Mouse (Mus musculus) forebrain, embryonic 12.5 days (tissue): ENCODE measurements around the gene Gm20388. TPM values are rescaled to one million over a fixed set of nuclear protein-coding genes. Genes with fewer than 3 reads are reported as not detected.

ENCODE experiments used
- ATAC-seq: fragments of 200-750 bp; cut with Nextera tagmentation; 2 replicates; pipeline ENCODE4 v1.8.0; 2017; ENCODE audit warnings: moderate TSS enrichment; ENCODE audit not compliant: low FRiP score
- H3K27ac ChIP-seq: fragments of 300-500 bp; sonication (generic); 2 replicates; pipeline ENCODE4 v1.5.1; 2016; ENCODE audit warnings: mild to moderate bottlenecking
- H3K27me3 ChIP-seq: fragments of 300-500 bp; sonication (generic); 2 replicates; pipeline ENCODE4 v1.6.1; 2016; ENCODE audit warnings: mild to moderate bottlenecking
- H3K36me3 ChIP-seq: fragments of 300-500 bp; sonication (generic); replicated peaks from 2 replicates; pipeline ENCODE4 v1.6.1; 2016; ENCODE audit warnings: mild to moderate bottlenecking
- H3K4me1 ChIP-seq: fragments of 300-500 bp; sonication (generic); 2 replicates; pipeline ENCODE4 v1.6.1; 2016
- H3K4me2 ChIP-seq: fragments of 300-500 bp; sonication (generic); 2 replicates; pipeline ENCODE4 v1.6.1; 2016; ENCODE audit warnings: mild to moderate bottlenecking, moderate library complexity
- H3K4me3 ChIP-seq: fragments of 300-500 bp; sonication (generic); replicated peaks from 2 replicates; pipeline ENCODE4 v1.5.1; 2016; ENCODE audit warnings: mild to moderate bottlenecking
- H3K9ac ChIP-seq: fragments of 300-500 bp; sonication (generic); 2 replicates; pipeline ENCODE4 v1.6.1; 2016; ENCODE audit warnings: mild to moderate bottlenecking
- H3K9me3 ChIP-seq: fragments of 300-500 bp; sonication (generic); 2 replicates; pipeline ENCODE4 v1.6.1; 2016
- WGBS: fragments of 180-500 bp; shearing (Covaris S2); methylation state at CpG from one replicate; pipeline ENCODE4 v1.1.7; 2016; 5-methylcytosine and 5-hydroxymethylcytosine counted together
- polyA plus RNA-seq: library from polyadenylated mRNA; unstranded; fragments of >200 nt; fragmentation: Nextera tagmentation; extraction: Ambion mirVana; gene quantifications from 2 replicates; pipeline ENCODE4 v1.2.1, GENCODE M21; 2016

Gm20388 gene
- polyA plus RNA-seq, 1 experiment from 2014 or later, result not detected

DNA sequence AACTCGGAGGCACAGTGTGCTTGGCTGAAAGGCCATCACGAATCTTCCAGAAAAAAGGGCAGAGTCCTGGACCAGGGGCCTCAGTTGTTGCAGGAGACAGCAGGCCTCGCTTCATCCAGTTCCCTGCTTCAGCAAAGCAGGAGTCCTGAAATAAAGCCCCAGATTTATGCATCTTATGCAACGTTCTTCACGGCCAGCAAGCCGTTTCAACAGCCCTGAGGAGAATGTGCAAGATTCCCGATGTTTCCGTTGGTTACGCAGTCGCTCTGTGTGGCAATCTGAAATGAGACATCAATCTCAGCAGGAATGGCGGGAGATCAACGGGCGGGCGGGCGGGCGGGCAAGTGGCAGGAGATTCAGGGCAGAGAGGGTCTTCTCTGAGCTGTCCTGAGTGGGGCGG is 830.4 kb downstream of the Gm20388 start:
- no peak for ATAC-seq
- peaks cover 17% of the 10 kb centered on the region; the same call in 1 of the 2 replicates for H3K4me1 ChIP-seq
- H3K27ac ChIP-seq, result no peak overlapping the region
- no peak overlapping the region for H3K9ac ChIP-seq
- 85% methylated on average over 17 of the region's 17 CpGs for whole genome bisulfite sequencing
- no peaks in the 10 kb centered on the region for H3K9me3 ChIP-seq
- no peak overlapping the region for H3K4me2 ChIP-seq
- peaks cover 24% of the 10 kb centered on the region for H3K27me3 ChIP-seq
- no peak overlapping the region for H3K4me3 ChIP-seq
- no peaks in the 10 kb centered on the region for H3K36me3 ChIP-seq

DNA sequence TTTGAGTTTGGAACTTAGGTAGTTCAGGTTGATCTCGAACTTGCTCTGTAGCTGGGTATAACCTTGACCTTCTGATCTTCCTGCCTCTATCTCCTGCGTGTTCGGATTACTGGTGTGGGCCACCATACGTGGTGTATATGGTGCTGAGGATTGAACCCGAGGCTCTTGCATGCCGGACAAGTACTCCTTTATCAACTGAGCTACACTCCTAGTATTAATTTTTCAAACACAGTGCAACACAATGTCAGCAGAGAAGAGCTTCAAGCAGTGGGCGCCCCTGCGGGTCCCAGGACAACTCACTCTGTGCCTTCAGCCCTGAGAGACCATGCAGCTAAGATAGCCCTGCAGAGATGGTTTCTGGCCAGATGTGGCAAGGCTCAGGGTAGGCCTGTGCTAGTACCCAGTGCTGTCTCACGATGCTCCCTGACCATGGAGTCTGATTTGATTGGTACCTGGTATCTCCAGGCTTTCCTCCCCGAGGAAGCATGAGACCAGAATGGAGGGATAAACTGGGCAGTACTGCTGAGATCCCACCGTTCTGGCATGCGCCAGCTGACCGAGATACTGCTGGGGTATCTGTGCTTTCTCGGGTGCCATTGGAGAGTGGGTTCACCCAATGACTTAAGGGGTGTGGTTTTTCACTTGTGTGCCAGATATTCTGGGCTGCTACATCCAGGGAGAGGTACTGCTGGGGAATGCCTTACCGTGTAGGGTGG is 831.3 kb downstream of the Gm20388 start:
- H3K4me2 ChIP-seq, result no peak overlapping the region
- ATAC-seq, result no peak
- H3K27ac ChIP-seq, result no peak overlapping the region
- WGBS, result 91% methylated on average over 15 of the region's 15 CpGs
- no peaks in the 10 kb centered on the region for H3K9me3 ChIP-seq
- H3K9ac ChIP-seq, result no peak overlapping the region
- peaks cover 12% of the 10 kb centered on the region; the same call in 1 of the 2 replicates for H3K4me1 ChIP-seq
- peaks cover 16% of the 10 kb centered on the region for H3K27me3 ChIP-seq
- no peaks in the 10 kb centered on the region for H3K36me3 ChIP-seq
- H3K4me3 ChIP-seq, result no peak overlapping the region

DNA sequence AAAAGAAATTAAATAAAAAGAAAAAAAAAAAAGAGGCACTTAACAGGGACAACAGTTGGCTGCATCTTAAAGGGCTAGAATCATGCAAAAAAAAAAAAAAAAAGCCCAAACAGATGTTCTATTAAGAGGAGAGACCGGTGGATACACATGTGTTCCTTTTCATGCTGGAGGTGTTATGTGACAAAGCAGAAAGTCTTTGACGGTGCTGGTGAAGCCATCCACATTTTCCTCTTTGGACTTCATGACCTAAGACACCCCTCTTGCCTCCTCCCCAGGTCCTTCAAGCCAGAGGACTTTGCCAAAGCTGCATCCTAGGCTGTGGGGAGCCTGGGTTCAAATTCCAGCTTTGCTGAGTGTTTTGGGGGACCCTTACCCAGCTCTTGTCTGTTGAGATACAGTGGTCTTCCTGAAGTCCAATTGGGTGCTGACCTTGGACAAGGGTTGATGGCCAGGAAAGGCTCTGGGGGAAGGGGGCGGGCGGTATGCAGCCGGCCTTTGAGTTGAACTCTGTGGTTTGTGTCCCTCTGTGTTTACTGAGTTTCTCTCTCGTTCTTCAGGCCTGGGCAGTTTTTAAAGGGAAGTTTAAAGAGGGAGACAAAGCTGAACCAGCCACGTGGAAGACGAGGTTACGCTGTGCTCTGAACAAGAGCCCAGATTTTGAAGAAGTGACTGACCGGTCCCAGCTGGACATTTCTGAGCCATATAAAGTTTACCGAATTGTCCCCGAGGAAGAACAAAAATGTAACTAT is 832.7 kb downstream of the Gm20388 start:
- H3K4me2 ChIP-seq, result no peak overlapping the region
- no peak for ATAC-seq
- H3K4me1 ChIP-seq, result 0 out of 2 replicates have a peak, but pooled peaks cover 9% of the 10 kb centered on the region
- H3K9me3 ChIP-seq, result no peaks in the 10 kb centered on the region
- WGBS, result 41% methylated on average over 12 of the region's 12 CpGs
- H3K27me3 ChIP-seq, result peaks cover 3% of the 10 kb centered on the region; the same call in 1 of the 2 replicates
- no peak overlapping the region for H3K4me3 ChIP-seq
- H3K36me3 ChIP-seq, result no peaks in the 10 kb centered on the region
- H3K27ac ChIP-seq, result no peak overlapping the region
- no peak overlapping the region for H3K9ac ChIP-seq

DNA sequence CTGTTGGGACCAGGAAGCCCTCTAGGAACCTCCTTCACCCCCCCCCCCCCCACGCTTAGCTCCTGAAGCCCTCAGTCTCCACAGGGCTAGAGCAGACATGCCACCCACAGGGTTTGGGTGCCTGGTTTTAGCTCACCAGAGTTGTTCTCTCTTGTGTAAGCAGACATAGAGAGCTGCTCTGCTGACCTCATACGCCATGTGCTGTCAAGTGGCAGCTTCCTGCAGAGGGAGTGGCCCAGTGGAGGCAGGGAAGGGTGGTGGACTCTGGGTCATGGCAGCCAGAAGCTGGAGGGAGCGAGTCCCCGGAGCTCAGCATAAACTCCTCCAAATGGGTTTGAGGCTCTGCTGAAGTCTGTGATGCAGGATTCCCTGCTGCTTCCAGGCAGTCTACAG is 833.3 kb downstream of the Gm20388 start:
- Histone ChIP-seq H3K9me3 (no peaks in the 10 kb centered on the region), H3K4me2 (no peak overlapping the region), H3K4me1 (0 out of 2 replicates have a peak, but pooled peaks cover 9% of the 10 kb centered on the region), H3K27me3 (no peaks in the 10 kb centered on the region), H3K27ac (no peak overlapping the region), H3K4me3 (no peak overlapping the region), H3K36me3 (no peaks in the 10 kb centered on the region), H3K9ac (no peak overlapping the region)
- ATAC-seq, result no peak
- WGBS, result 73% methylated on average over 4 of the region's 4 CpGs

GRCm38 (mm10) chr8:120744448-120744847 is 833.8 kb downstream of the Gm20388 start:
- H3K4me1 ChIP-seq, result 0 out of 2 replicates have a peak, but pooled peaks cover 9% of the 10 kb centered on the region
- no peaks in the 10 kb centered on the region for H3K36me3 ChIP-seq
- H3K27ac ChIP-seq, result no peak overlapping the region
- H3K4me3 ChIP-seq, result no peak overlapping the region
- no peaks in the 10 kb centered on the region for H3K9me3 ChIP-seq
- no peak overlapping the region for H3K4me2 ChIP-seq
- no peak for ATAC-seq
- H3K27me3 ChIP-seq, result no peaks in the 10 kb centered on the region
- WGBS, result 61% methylated on average over 5 of the region's 5 CpGs
- no peak overlapping the region for H3K9ac ChIP-seq

- H3K27me3 ChIP-seq, result no peaks in the 10 kb centered on the region
- H3K27ac ChIP-seq, result no peak overlapping the region
- no peaks in the 10 kb centered on the region for H3K36me3 ChIP-seq
- H3K9me3 ChIP-seq, result no peaks in the 10 kb centered on the region
- no peak for ATAC-seq
- no peak overlapping the region for H3K9ac ChIP-seq
- H3K4me2 ChIP-seq, result no peak overlapping the region
- WGBS, result 84% methylated on average over 7 of the region's 7 CpGs
- H3K4me1 ChIP-seq, result 0 out of 2 replicates have a peak, but pooled peaks cover 9% of the 10 kb centered on the region
- H3K4me3 ChIP-seq, result no peak overlapping the region
Observed at GRCm38 (mm10) chr8:120745226-120745625, 834.6 kb downstream of the Gm20388 start.

DNA sequence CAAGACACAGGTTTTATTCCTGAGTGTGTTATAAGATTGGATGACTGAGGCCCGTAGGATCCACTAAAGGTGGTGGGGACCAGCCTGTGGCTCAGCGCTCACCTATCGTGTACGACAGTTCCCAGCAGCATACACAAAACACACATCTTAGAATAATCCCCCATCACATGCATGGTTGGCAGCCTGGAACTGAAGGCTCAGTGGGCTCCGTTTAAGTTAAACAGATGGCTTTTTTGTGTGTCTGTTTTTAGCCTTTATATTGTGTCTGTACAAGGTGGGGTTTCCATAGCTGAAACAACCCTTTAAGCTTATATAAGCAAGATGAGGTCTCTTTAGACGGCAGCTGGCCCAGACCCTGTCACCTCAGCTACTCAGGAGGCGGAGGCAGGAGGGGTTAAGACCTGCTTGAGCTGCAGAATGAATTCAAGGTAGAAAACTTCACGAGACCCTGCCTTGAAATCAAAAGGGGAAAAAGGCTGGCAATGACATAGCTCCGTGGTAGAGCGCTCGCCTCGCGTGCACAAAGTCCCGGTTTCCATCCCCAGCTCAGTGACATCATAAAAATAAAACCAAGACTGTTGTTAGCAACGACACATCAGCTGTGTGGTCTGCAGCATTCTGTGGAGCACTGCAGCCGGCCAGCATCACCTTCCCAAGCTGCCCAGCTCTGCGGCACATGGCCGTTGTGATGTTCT is 835.5 kb downstream of the Gm20388 start:
- H3K27me3 ChIP-seq, result no peaks in the 10 kb centered on the region
- 73% methylated on average over 18 of the region's 18 CpGs for WGBS
- no peak overlapping the region for H3K27ac ChIP-seq
- ATAC-seq, result no peak
- no peak overlapping the region for H3K9ac ChIP-seq
- H3K9me3 ChIP-seq, result no peaks in the 10 kb centered on the region
- H3K36me3 ChIP-seq, result no peaks in the 10 kb centered on the region
- no peak overlapping the region for H3K4me3 ChIP-seq
- H3K4me2 ChIP-seq, result no peak overlapping the region
- H3K4me1 ChIP-seq, result 0 out of 2 replicates have a peak, but pooled peaks cover 9% of the 10 kb centered on the region

GRCm38 (mm10) chr8:120747286-120747685 is 836.6 kb downstream of the Gm20388 start:
- no peak for ATAC-seq

GRCm38 (mm10) chr8:120750616-120751015 is 840.0 kb downstream of the Gm20388 start:
- Histone ChIP-seq H3K27ac (no peak overlapping the region), H3K4me3 (no peak overlapping the region), H3K36me3 (no peaks in the 10 kb centered on the region), H3K9ac (no peak overlapping the region), H3K9me3 (no peaks in the 10 kb centered on the region), H3K27me3 (peaks cover 6% of the 10 kb centered on the region; the same call in 1 of the 2 replicates), H3K4me2 (no peak overlapping the region), H3K4me1 (peaks cover 9% of the 10 kb centered on the region; the same call in 1 of the 2 replicates)
- no peak for ATAC-seq
- WGBS, result 90% methylated on average over 9 of the region's 9 CpGs

More at GRCm38 (mm10) chr8:120747286-120747685, 836.6 kb downstream of the Gm20388 start:
- Histone ChIP-seq H3K27ac (no peak overlapping the region), H3K36me3 (no peaks in the 10 kb centered on the region), H3K9ac (no peak overlapping the region), H3K4me1 (0 out of 2 replicates have a peak, but pooled peaks cover 15% of the 10 kb centered on the region), H3K9me3 (no peaks in the 10 kb centered on the region), H3K4me3 (no peak overlapping the region), H3K27me3 (no peaks in the 10 kb centered on the region), H3K4me2 (no peak overlapping the region)
- 85% methylated on average over 7 of the region's 7 CpGs for WGBS

DNA sequence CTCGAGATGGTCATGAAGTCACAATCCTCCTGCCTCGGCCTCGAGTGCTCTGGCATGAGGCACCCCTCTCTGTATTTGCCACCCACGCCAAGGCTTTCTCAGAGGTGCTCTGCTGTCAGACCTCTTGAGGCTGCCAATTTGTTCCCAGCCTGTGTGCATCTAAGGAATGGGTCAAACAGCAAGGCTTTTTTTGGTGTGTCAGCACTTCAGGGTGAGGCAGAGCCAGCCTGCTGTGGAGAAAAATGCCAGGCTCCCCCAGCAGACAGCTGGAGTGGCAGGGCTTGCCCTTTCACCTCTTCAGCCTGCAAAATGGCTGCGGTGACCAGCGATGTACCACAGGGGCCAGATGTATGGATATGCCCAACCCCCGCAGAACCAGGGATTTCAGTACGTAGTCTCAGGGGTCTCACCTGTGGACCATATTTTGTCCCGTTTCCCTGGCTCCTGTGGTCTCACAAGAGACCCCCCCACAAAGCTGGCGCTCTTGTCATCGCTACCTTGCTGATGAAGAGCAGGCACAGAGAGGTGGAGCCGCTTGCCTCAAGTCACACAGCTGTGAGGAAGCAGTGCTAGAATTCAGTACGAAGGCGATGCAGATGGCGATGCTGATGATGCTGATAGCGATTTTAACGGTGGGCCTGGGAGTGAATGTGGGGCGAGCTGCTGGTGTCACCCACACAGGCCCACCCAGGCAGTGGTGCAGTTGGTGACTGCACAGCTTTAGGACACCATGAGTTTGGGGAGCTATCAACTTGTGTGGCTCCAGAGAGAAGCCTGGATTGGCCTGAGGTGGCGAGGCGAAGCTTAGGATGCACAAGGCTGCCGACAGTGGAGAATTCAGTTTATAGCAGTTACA is 840.8 kb downstream of the Gm20388 start:
- Histone ChIP-seq H3K9me3 (no peaks in the 10 kb centered on the region), H3K4me1 (peaks cover 12% of the 10 kb centered on the region; the same call in 1 of the 2 replicates), H3K4me2 (no peak overlapping the region), H3K9ac (no peak overlapping the region), H3K27ac (no peak overlapping the region), H3K36me3 (no peaks in the 10 kb centered on the region), H3K27me3 (peaks cover 6% of the 10 kb centered on the region; the same call in 1 of the 2 replicates), H3K4me3 (no peak overlapping the region)
- ATAC-seq, result no peak
- WGBS, result 83% methylated on average over 21 of the region's 21 CpGs

- H3K27ac ChIP-seq, result no peak overlapping the region
- ATAC-seq, result no peak
Observed at GRCm38 (mm10) chr8:120752082-120752452, 841.4 kb downstream of the Gm20388 start.

More at GRCm38 (mm10) chr8:120752082-120752452, 841.4 kb downstream of the Gm20388 start:
- H3K4me2 ChIP-seq, result no peak overlapping the region
- no peaks in the 10 kb centered on the region for H3K36me3 ChIP-seq
- H3K9ac ChIP-seq, result no peak overlapping the region
- no peaks in the 10 kb centered on the region for H3K9me3 ChIP-seq
- peaks cover 12% of the 10 kb centered on the region; the same call in 1 of the 2 replicates for H3K4me1 ChIP-seq
- 31% methylated on average over 12 of the region's 12 CpGs for WGBS
- peaks cover 6% of the 10 kb centered on the region; the same call in 1 of the 2 replicates for H3K27me3 ChIP-seq
- H3K4me3 ChIP-seq, result no peak overlapping the region
